Mouse (Mus musculus) intestine, postnatal 0 days (tissue): Measurements from ENCODE around the gene Gm17571. TPM values are rescaled to one million over a fixed set of nuclear protein-coding genes. Genes with fewer than 3 reads are reported as not detected.

Experiments
- ATAC-seq: fragments of 200-750 bp; cut with Nextera tagmentation; 2 replicates; pipeline ENCODE4 v1.8.0; 2017; ENCODE audit warnings: mild to moderate bottlenecking, moderate TSS enrichment, moderate library complexity
- H3K27ac ChIP-seq: fragments of 300-500 bp; sonication (generic); 2 replicates; pipeline ENCODE4 v1.5.1; 2014; ENCODE audit warnings: mild to moderate bottlenecking, low read depth, low read length, moderate library complexity
- H3K27me3 ChIP-seq: fragments of 300-500 bp; sonication (generic); replicated peaks from 2 replicates; pipeline ENCODE4 v1.6.1; 2014; ENCODE audit warnings: low read length, mixed read lengths; ENCODE audit not compliant: control insufficient read depth, insufficient read depth
- H3K36me3 ChIP-seq: fragments of 300-500 bp; sonication (generic); 2 replicates; pipeline ENCODE4 v1.6.1; 2014; ENCODE audit warnings: mild to moderate bottlenecking, moderate library complexity; ENCODE audit not compliant: control insufficient read depth, insufficient read depth
- H3K4me1 ChIP-seq: fragments of 300-500 bp; sonication (generic); replicated peaks from 2 replicates; pipeline ENCODE4 v1.6.1; 2014; ENCODE audit warnings: antibody characterized with exemption, low read length, mixed read lengths; ENCODE audit not compliant: control insufficient read depth, insufficient read depth
- H3K4me2 ChIP-seq: fragments of 300-500 bp; sonication (generic); replicated peaks from 2 replicates; pipeline ENCODE4 v1.6.1; 2014; ENCODE audit warnings: low read depth, mild to moderate bottlenecking, moderate library complexity
- H3K4me3 ChIP-seq: fragments of 300-500 bp; sonication (generic); 2 replicates; pipeline ENCODE4 v1.5.1; 2014; ENCODE audit warnings: low read depth, low read length
- H3K9ac ChIP-seq: fragments of 300-500 bp; sonication (generic); 2 replicates; pipeline ENCODE4 v1.6.1; 2014; ENCODE audit warnings: mild to moderate bottlenecking, low read depth, low read length
- H3K9me3 ChIP-seq: fragments of 300-500 bp; sonication (generic); 2 replicates; pipeline ENCODE4 v1.6.1; 2016; ENCODE audit warnings: mixed run types; ENCODE audit not compliant: control insufficient read depth
- CTCF ChIP-seq: sonication (generic); IDR thresholded peaks from 2 replicates; pipeline ENCODE4 v1.5.1; 2016; ENCODE audit warnings: low read depth, mild to moderate bottlenecking, control low read depth, antibody characterized with exemption, moderate library complexity
- WGBS: fragments of 180-500 bp; shearing (Covaris S2); extraction: QIAGEN DNeasy Blood & Tissue Kit; methylation state at CpG from one replicate; pipeline ENCODE4 v1.1.7; 2014; 5-methylcytosine and 5-hydroxymethylcytosine counted together
- polyA plus RNA-seq: library from polyadenylated mRNA; unstranded; fragments of >200 nt; fragmentation: Nextera tagmentation; extraction: Ambion mirVana; gene quantifications from 2 replicates; pipeline ENCODE4 v1.2.1, GENCODE M21; 2015

The Gm17571 gene
- polyA plus RNA-seq = not detected in 2 replicates

DNA sequence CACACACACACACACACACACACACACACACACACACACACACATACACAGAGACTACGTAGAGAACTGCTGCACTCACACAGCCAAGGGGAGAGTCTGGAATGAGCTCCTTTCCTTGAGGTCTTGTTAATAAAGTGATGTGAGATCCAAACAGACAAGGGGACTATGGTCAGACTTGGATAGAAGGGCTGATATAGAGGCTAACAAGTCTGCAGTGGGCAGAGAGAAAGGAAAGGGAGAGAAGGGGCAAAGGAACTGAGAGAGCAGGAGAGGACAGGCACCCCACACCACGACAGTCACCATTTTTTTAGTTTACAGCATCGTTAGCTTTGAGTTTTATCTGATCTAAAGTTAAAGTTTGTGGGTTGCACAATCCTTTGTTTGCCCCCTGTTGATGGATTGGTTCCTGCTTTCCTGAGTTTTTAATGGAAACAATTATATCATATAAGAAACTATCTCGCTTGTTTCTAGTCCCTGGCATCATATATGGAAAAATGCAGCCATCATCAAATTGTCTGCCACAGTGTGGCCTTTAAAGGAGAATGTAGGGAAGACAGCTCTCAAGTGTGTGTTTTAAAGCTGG lies at the start of gene Gm17571:
TSS of gene Gm17571 (minus strand) at position 51 of the 583 bp plus-strand sequence.
- no peak within 1 kb of the TSS for H3K27ac ChIP-seq
- no peaks in the 10 kb centered on the region for H3K27me3 ChIP-seq
- no peak within 1 kb of the TSS for H3K4me2 ChIP-seq
- no peaks in the 10 kb centered on the region for H3K4me1 ChIP-seq
- no peak for TF ChIP-seq CTCF
- ATAC-seq = no peak
- no peak within 1 kb of the TSS for H3K4me3 ChIP-seq
- H3K36me3 ChIP-seq = no peaks in the 10 kb centered on the region
- 44% methylated on average over 4 of the region's 4 CpGs for WGBS
- no peak within 1 kb of the TSS for H3K9ac ChIP-seq
- H3K9me3 ChIP-seq = no peaks in the 10 kb centered on the region

DNA sequence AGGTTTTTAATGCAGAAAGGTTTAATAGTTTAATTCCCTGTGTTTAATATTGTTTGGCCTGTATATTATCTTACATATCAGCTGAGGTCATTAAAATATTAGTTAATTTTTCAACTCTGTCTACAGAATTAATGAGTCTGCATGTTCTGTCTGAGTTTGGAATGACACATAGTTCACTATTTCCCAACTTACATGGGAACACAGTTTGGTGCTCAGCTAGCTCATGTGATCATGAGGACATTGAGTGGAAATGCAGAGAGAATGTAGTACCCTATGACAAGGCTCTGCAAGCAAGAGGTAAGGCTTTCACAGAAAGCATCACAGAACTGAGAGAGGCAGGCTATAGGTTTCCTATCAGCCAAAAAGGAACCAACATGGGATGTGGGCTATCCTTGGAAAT lies 49.0 kb upstream of the Gm17571 start:
- no peak overlapping the region for H3K27ac ChIP-seq
- no peaks in the 10 kb centered on the region for H3K36me3 ChIP-seq
- no peaks in the 10 kb centered on the region for H3K9me3 ChIP-seq
- H3K4me3 ChIP-seq = no peak overlapping the region
- H3K9ac ChIP-seq = no peak overlapping the region
- no peak for TF ChIP-seq CTCF
- H3K27me3 ChIP-seq = no peaks in the 10 kb centered on the region
- H3K4me2 ChIP-seq = no peak overlapping the region
- no peaks in the 10 kb centered on the region for H3K4me1 ChIP-seq
- ATAC-seq = no peak

DNA sequence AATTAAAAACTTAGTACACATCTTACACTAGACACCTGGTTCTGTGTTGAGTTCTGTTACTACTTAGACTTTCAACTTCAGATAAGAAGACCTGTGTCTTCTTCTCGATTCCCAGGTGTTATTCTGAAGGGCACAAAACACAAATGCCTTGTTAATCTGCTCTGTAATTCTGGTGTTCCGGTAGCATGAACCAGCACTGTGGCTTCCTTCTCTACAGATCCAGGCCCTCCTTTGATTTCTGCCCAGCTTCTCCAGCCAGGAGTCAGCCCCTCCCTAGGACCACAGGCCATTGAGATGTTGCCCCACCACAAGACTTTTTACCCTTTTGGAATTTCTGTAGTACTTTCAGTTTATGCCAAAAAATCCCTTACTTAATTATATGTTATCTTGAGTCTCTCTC lies 47.2 kb upstream of the Gm17571 start:
- no peak overlapping the region for H3K4me3 ChIP-seq
- H3K4me2 ChIP-seq = no peak overlapping the region
- H3K4me1 ChIP-seq = no peaks in the 10 kb centered on the region
- no peaks in the 10 kb centered on the region for H3K36me3 ChIP-seq
- no peaks in the 10 kb centered on the region for H3K27me3 ChIP-seq
- TF ChIP-seq CTCF = no peak
- no peak overlapping the region for H3K9ac ChIP-seq
- 90% methylated on average over 2 of the region's 2 CpGs for WGBS
- no peaks in the 10 kb centered on the region for H3K9me3 ChIP-seq
- H3K27ac ChIP-seq = no peak overlapping the region
- ATAC-seq = no peak

DNA sequence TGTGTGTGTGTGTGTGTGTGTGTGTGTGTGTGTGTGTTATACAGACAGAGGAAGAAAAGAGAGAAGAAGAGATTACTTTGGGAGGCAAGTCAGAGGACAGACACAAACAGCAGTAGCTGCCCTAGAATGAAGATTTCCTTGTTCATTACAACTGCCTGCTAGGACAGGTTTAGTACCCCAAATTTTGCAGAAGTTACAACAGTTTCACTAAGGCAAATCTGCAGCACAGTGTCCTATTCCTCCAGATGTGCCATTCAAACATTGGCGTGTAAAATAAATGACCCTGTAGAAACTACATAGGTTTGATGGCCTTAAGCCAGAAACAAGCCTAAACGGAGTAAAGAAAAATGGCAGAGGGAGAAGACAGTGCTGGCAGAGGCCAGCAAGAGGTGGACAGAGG lies 46.3 kb upstream of the Gm17571 start:
- Histone ChIP-seq H3K4me3 (no peak overlapping the region), H3K4me1 (no peaks in the 10 kb centered on the region), H3K9ac (no peak overlapping the region), H3K9me3 (no peaks in the 10 kb centered on the region), H3K27me3 (no peaks in the 10 kb centered on the region), H3K36me3 (no peaks in the 10 kb centered on the region), H3K4me2 (no peak overlapping the region), H3K27ac (no peak overlapping the region)
- no peak for TF ChIP-seq CTCF
- no peak for ATAC-seq
- WGBS = 74% methylated on average over 2 of the region's 2 CpGs

DNA sequence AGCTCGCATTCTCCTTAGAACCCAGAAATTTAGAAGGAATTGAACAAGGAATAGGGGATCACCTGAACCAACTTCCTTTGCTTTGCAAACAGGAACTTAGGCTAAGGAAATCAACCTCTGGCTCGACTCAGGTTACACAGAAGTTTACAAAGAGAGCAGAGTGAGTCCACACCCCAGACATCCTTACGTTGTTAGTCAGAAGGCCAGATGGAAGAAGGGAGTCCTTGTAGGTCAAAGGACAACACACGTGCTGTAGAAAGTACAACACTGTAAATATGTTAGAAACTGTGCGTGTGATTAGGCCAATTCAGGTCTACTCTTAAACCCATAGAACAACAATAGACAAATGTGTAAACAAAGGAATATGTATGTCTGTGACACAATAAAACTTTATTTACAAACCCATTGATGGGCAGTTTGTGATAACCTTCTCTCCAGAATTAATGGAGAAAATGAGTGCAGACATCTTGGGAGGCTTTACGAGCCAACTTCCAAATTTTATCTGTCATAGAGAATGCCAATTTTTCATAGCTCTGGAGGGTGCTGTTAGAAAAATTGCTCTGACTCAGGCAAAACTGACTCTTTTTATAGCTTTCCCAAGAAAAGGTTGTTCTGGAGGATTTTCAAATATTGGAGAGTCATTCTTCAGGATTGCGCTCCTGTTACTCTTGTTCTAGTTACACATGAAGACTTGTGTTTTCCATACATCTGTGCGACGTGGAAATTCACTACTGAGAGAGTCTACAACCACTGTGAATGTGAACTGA lies 45.5 kb upstream of the Gm17571 start:
- WGBS = 63% methylated on average over 9 of the region's 9 CpGs

DNA sequence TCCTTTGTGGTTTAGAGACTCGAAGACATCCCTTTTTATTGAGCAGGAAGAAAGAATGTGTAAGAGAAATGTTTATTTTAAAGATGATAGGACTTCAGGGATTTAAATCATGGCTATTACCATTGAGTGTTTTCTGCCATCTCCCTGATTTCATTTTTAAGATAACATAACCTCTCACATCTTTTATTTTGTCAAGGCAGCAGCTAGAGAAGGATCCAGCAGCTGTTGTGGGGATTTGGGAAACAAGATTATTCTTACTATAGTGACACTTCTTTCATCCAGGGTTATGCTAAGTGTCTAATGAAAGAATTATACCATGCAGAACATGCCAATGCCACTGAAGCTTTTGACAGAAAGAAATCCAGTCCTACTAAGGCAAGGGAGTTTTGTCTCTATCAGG lies 44.6 kb upstream of the Gm17571 start:
- no peak overlapping the region for H3K9ac ChIP-seq
- no peaks in the 10 kb centered on the region for H3K27me3 ChIP-seq
- no peak for TF ChIP-seq CTCF
- H3K9me3 ChIP-seq = no peaks in the 10 kb centered on the region
- WGBS = 33% methylated on average over 1 of the region's 1 CpGs
- no peak overlapping the region for H3K4me2 ChIP-seq
- no peaks in the 10 kb centered on the region for H3K4me1 ChIP-seq
- no peak overlapping the region for H3K4me3 ChIP-seq
- no peak overlapping the region for H3K27ac ChIP-seq
- no peaks in the 10 kb centered on the region for H3K36me3 ChIP-seq
- no peak for ATAC-seq

More for the DNA sequence above, 45.5 kb upstream of the Gm17571 start:
- Histone ChIP-seq H3K9me3 (no peaks in the 10 kb centered on the region), H3K9ac (no peak overlapping the region), H3K27ac (no peak overlapping the region), H3K27me3 (no peaks in the 10 kb centered on the region), H3K36me3 (no peaks in the 10 kb centered on the region), H3K4me3 (no peak overlapping the region), H3K4me2 (no peak overlapping the region), H3K4me1 (no peaks in the 10 kb centered on the region)
- ATAC-seq = no peak
- no peak for TF ChIP-seq CTCF
